Mouse (Mus musculus) forebrain, embryonic 13.5 days (tissue): ENCODE data around the gene Epas1. TPM values are rescaled to one million over a fixed set of nuclear protein-coding genes. Genes with fewer than 3 reads are reported as not detected.

Experiments used
- ATAC-seq: fragments of 200-750 bp; cut with Nextera tagmentation; 2 replicates; pipeline ENCODE4 v1.8.0; 2017
- H3K27ac ChIP-seq: fragments of 300-500 bp; sonication (generic); 2 replicates; pipeline ENCODE4 v1.5.1; 2015; ENCODE audit warnings: inconsistent platforms, mild to moderate bottlenecking, moderate library complexity
- H3K27me3 ChIP-seq: fragments of 300-500 bp; sonication (generic); 2 replicates; pipeline ENCODE4 v1.6.1; 2015; ENCODE audit warnings: mild to moderate bottlenecking, inconsistent platforms
- H3K36me3 ChIP-seq: fragments of 300-500 bp; sonication (generic); 2 replicates; pipeline ENCODE4 v1.6.1; 2015; ENCODE audit warnings: mild to moderate bottlenecking, inconsistent platforms; ENCODE audit not compliant: poor library complexity, severe bottlenecking
- H3K4me1 ChIP-seq: fragments of 300-500 bp; sonication (generic); 2 replicates; pipeline ENCODE4 v1.6.1; 2015; ENCODE audit warnings: inconsistent platforms
- H3K4me2 ChIP-seq: fragments of 300-500 bp; sonication (generic); 2 replicates; pipeline ENCODE4 v1.6.1; 2015; ENCODE audit warnings: inconsistent platforms, mild to moderate bottlenecking, moderate library complexity
- H3K4me3 ChIP-seq: fragments of 300-500 bp; sonication (generic); 2 replicates; pipeline ENCODE4 v1.5.1; 2015; ENCODE audit warnings: mild to moderate bottlenecking, inconsistent platforms
- H3K9ac ChIP-seq: fragments of 300-500 bp; sonication (generic); 2 replicates; pipeline ENCODE4 v1.6.1; 2015; ENCODE audit warnings: mild to moderate bottlenecking, inconsistent platforms
- H3K9me3 ChIP-seq: fragments of 300-500 bp; sonication (generic); replicated peaks from 2 replicates; pipeline ENCODE4 v1.6.1; 2016; ENCODE audit warnings: inconsistent platforms
- WGBS: fragments of 180-500 bp; shearing (Covaris S2); methylation state at CpG from one replicate; pipeline ENCODE4 v1.1.7; 2015; 5-methylcytosine and 5-hydroxymethylcytosine counted together
- polyA plus RNA-seq: library from polyadenylated mRNA; unstranded; fragments of >200 nt; fragmentation: Nextera tagmentation; extraction: Ambion mirVana; gene quantifications from 2 replicates; pipeline ENCODE4 v1.2.1, GENCODE M21; 2015

Epas1 gene
- polyA plus RNA-seq, 1 experiment from 2014 or later, result 3.5 TPM

GRCm38 (mm10) chr17:86825163-86825902 is 71.8 kb downstream of the Epas1 start:
- Histone ChIP-seq H3K27me3 (no peaks in the 10 kb centered on the region), H3K36me3 (no peaks in the 10 kb centered on the region), H3K4me2 (no peak overlapping the region), H3K27ac (no peak overlapping the region), H3K9me3 (no peaks in the 10 kb centered on the region), H3K4me1 (no peaks in the 10 kb centered on the region), H3K9ac (no peak overlapping the region), H3K4me3 (no peak overlapping the region)
- WGBS, result 90% methylated on average over 9 of the region's 9 CpGs
- no peak for ATAC-seq

DNA sequence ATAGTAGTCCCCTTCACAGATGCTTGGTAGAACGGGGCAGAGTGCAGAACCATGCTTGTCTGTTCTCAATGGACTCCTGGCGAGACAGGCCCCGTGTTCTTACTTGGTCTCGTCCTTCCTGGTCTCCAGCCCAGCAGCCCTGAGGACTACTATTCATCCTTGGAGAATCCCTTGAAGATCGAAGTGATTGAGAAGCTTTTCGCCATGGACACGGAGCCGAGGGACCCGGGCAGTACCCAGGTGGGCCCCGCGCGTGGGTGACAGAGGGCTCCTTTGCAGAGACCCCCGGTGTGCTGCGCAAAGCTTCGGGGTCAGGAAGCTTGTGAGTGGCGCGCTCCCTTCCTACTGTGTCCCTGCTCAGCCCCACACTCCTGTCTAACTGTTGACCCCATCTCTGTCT is 72.9 kb downstream of the Epas1 start:
- no peak for ATAC-seq
- H3K27me3 ChIP-seq, result no peaks in the 10 kb centered on the region
- no peak overlapping the region for H3K4me2 ChIP-seq
- H3K27ac ChIP-seq, result no peak overlapping the region
- WGBS, result 91% methylated on average over 17 of the region's 17 CpGs
- no peak overlapping the region for H3K9ac ChIP-seq
- no peaks in the 10 kb centered on the region for H3K9me3 ChIP-seq
- no peaks in the 10 kb centered on the region for H3K4me1 ChIP-seq
- no peak overlapping the region for H3K4me3 ChIP-seq
- H3K36me3 ChIP-seq, result no peaks in the 10 kb centered on the region

DNA sequence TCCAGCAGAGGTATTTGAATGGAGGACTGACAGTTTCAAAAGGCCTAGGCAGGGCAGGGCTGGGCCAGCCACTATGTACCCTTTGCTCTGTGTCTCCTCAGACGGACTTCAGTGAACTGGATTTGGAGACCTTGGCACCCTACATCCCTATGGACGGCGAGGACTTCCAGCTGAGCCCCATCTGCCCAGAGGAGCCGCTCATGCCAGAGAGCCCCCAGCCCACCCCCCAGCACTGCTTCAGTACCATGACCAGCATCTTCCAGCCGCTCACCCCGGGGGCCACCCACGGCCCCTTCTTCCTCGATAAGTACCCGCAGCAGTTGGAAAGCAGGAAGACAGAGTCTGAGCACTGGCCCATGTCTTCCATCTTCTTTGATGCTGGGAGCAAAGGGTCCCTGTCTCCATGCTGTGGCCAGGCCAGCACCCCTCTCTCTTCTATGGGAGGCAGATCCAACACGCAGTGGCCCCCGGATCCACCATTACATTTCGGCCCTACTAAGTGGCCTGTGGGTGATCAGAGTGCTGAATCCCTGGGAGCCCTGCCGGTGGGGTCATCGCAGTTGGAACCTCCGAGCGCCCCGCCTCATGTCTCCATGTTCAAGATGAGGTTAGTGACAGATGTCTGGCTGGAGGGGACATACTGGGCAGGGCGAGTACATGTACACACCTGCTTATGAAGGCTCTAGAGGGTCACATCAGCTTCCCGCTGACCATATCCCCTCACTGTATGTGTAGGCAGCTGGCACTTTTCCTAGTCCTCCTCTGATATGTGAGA is 74.1 kb downstream of the Epas1 start:
- ATAC-seq, result no peak

DNA sequence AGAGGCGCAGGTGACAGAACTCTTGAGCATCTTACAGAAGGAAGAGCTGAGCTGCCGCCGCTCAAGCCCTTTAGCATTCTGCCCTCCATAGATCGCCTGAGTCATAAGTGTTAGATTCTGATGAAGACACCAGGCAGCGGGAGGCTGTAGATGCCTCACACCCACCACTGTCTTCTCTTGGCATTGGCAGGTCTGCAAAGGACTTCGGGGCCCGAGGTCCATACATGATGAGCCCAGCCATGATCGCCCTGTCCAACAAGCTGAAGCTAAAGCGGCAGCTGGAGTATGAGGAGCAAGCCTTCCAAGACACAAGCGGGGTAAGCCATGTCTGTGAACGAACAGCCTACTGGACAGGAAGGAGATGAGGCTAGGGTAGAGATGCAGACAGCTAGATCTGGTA is 75.0 kb downstream of the Epas1 start:
- Histone ChIP-seq H3K9ac (no peak overlapping the region), H3K36me3 (no peaks in the 10 kb centered on the region), H3K27me3 (no peaks in the 10 kb centered on the region), H3K9me3 (no peaks in the 10 kb centered on the region), H3K27ac (no peak overlapping the region), H3K4me2 (no peak overlapping the region), H3K4me1 (no peaks in the 10 kb centered on the region), H3K4me3 (no peak overlapping the region)
- WGBS, result 95% methylated on average over 11 of the region's 11 CpGs
- ATAC-seq, result no peak

More for the DNA sequence above, 74.1 kb downstream of the Epas1 start:
- no peaks in the 10 kb centered on the region for H3K27me3 ChIP-seq
- no peaks in the 10 kb centered on the region for H3K36me3 ChIP-seq
- H3K9me3 ChIP-seq, result no peaks in the 10 kb centered on the region
- no peak overlapping the region for H3K4me3 ChIP-seq
- H3K4me1 ChIP-seq, result no peaks in the 10 kb centered on the region
- no peak overlapping the region for H3K4me2 ChIP-seq
- no peak overlapping the region for H3K27ac ChIP-seq
- no peak overlapping the region for H3K9ac ChIP-seq
- WGBS, result 94% methylated on average over 19 of the region's 19 CpGs

DNA sequence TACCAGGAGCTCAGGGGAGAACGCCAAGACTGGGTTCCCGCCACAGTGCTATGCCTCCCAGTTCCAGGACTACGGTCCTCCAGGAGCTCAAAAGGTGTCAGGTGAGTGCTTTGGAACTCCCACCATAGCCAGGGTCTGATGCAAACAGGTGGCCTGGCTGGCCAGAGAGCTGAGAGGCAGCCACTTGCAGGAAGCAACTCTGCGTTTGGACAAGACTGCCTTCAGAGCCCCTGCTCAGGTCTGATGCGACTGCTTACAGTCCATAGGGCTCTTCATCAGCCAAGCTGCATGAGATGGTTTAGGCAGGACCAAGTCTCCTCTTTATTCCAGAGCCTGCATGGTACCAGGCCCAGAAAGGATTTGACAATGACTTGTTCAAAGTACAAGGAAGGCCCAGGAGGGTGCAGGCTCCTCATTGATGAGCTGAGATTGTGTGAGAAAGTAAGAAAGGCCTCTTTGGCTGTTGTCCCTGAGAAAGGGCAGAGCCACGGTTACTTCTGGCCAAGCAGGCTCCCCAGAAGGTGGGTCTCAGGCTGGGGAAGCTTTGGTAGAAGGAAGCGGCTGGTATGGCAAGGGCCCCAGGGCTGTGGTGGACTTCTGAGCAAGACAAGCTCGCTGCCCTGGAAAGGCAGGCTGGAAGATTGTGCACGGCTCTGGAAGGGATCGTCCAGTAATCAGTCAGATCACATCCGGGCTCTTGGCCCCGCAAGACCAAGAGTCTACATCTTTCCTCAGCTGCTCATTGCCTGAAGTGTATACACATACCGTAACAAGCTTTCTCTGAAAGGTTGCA is 76.1 kb downstream of the Epas1 start:
- WGBS, result 92% methylated on average over 13 of the region's 13 CpGs
- no peaks in the 10 kb centered on the region for H3K4me1 ChIP-seq
- no peaks in the 10 kb centered on the region for H3K9me3 ChIP-seq
- H3K27ac ChIP-seq, result no peak overlapping the region
- H3K4me3 ChIP-seq, result no peak overlapping the region
- no peak overlapping the region for H3K9ac ChIP-seq
- no peaks in the 10 kb centered on the region for H3K36me3 ChIP-seq
- ATAC-seq, result no peak
- H3K27me3 ChIP-seq, result no peaks in the 10 kb centered on the region
- H3K4me2 ChIP-seq, result no peak overlapping the region

DNA sequence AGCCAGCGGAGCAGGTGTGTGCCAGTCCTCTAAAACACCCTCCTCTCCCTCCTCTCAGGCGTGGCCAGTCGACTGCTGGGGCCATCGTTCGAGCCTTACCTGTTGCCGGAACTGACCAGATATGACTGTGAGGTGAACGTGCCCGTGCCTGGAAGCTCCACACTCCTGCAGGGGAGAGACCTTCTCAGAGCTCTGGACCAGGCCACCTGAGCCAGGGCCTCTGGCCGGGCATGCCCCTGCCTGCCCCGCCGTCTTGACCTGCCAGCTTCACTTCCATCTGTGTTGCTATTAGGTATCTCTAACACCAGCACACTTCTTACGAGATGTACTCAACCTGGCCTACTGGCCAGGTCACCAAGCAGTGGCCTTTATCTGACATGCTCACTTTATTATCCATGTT is 77.4 kb downstream of the Epas1 start:
- Histone ChIP-seq H3K27ac (no peak overlapping the region), H3K4me3 (no peak overlapping the region), H3K4me1 (no peaks in the 10 kb centered on the region), H3K4me2 (no peak overlapping the region), H3K27me3 (no peaks in the 10 kb centered on the region), H3K36me3 (no peaks in the 10 kb centered on the region), H3K9me3 (no peaks in the 10 kb centered on the region), H3K9ac (no peak overlapping the region)
- 93% methylated on average over 12 of the region's 12 CpGs for WGBS
- ATAC-seq, result no peak

DNA sequence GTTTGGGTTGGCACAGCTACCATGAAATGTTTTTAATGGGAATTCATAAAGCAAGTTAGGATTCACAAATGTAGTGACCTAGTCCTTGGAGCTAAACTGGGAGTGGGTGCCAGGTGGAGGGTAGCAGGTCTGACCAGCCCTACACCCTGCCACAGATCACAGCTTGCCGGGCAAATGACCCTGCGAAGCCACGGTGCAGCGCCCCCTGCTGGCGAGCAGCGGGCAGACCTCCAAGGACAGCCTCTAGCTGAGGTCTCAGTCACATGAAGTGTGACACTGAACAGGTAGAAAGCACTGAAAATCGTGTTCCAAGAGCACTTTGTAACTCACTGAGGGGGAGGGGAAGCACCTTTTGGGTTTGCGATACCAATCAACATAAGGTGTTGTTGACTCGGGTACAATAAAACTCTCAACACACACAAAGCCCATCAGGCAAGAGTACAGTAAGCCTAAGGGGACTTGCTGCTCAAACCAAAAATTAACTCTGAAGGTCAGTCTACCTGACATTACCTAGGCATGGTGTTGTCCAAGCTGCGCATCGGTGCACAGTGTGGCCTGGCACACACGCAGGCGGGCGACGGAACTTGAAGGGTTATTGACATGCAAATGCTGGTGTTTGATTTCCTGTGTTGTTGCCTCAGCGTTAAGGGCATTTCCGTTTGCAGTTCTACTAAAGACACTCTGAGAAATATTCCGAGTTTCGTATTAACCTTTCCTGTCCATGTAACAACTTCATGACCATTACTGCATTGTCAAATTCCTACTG is 79.2 kb downstream of the Epas1 start:
- Histone ChIP-seq H3K27ac (no peak overlapping the region), H3K9me3 (no peaks in the 10 kb centered on the region), H3K9ac (no peak overlapping the region), H3K36me3 (no peaks in the 10 kb centered on the region), H3K4me1 (no peaks in the 10 kb centered on the region), H3K27me3 (no peaks in the 10 kb centered on the region), H3K4me2 (no peak overlapping the region), H3K4me3 (no peak overlapping the region)
- 68% methylated on average over 19 of the region's 19 CpGs for WGBS
- ATAC-seq, result no peak

DNA sequence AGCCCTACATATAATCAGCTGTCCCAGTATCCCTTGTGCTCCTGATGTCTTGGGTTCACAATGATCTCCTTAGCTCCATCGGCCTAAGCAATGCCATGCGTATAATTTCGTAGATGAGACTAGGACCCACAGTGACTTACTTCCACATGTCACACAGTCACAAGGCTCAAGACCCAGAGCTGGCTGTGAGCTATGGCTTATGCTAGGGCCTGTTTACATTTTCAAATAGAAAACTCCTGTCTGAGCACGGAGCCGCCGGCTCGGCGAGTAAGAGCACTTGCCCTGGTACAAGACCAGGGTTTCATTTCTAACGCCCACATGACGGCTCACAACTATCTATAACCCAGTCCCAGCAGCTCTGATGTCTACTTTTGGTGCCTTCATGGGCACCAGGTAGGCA is 80.4 kb downstream of the Epas1 start:
- Histone ChIP-seq H3K27me3 (no peaks in the 10 kb centered on the region), H3K4me3 (no peak overlapping the region), H3K27ac (no peak overlapping the region), H3K9me3 (no peaks in the 10 kb centered on the region), H3K9ac (no peak overlapping the region), H3K4me2 (no peak overlapping the region), H3K36me3 (no peaks in the 10 kb centered on the region), H3K4me1 (no peaks in the 10 kb centered on the region)
- no peak for ATAC-seq
- 93% methylated on average over 10 of the region's 10 CpGs for WGBS

- H3K27ac ChIP-seq, result no peak overlapping the region
- no peak overlapping the region for H3K9ac ChIP-seq
- no peak overlapping the region for H3K4me3 ChIP-seq
- no peak overlapping the region for H3K4me2 ChIP-seq
- no peaks in the 10 kb centered on the region for H3K9me3 ChIP-seq
- no peaks in the 10 kb centered on the region for H3K4me1 ChIP-seq
- H3K27me3 ChIP-seq, result no peaks in the 10 kb centered on the region
- 42% methylated on average over 5 of the region's 5 CpGs for WGBS
- H3K36me3 ChIP-seq, result no peaks in the 10 kb centered on the region
- ATAC-seq, result no peak
Measured at GRCm38 (mm10) chr17:86839308-86839707, 85.8 kb downstream of the Epas1 start.

DNA sequence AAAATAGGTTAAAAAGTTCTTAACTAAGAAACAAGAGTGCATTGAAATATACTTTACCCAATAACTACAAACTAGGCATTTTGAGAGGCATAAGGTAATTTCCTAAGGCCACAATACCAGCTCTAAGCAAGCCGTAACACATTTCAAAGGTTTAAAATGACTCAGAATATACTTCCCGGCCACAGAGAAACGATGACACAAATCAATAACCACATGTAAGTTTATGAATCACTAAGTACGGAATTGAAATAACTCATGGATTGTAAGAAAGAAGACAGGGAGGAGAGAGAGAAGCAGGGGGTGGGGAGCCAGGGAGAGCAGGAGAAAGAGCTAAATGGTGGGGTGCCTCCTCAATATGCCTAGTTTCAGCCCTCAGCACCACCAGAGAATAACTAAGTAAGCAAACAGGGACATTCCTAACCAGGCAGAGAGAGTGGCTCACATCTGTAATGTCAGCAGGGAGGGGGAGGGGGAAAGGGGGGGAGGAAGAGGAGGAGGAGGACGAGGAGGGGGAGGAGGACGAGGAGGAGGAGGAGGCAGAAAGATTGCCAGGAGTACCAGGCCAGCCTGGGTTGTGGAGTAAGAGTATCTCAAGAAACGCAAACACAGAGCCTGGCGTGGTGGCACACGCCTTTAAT is 97.3 kb downstream of the Epas1 start:
- Histone ChIP-seq H3K4me2 (no peak overlapping the region), H3K9me3 (no peaks in the 10 kb centered on the region), H3K9ac (no peak overlapping the region), H3K27ac (no peak overlapping the region), H3K27me3 (no peaks in the 10 kb centered on the region), H3K4me1 (no peaks in the 10 kb centered on the region), H3K4me3 (no peak overlapping the region), H3K36me3 (no peaks in the 10 kb centered on the region)
- ATAC-seq, result no peak
- 76% methylated on average over 9 of the region's 9 CpGs for whole genome bisulfite sequencing

- Histone ChIP-seq H3K4me2 (no peak overlapping the region), H3K27ac (no peak overlapping the region), H3K4me3 (no peak overlapping the region), H3K4me1 (no peaks in the 10 kb centered on the region), H3K9ac (no peak overlapping the region), H3K27me3 (no peaks in the 10 kb centered on the region), H3K36me3 (no peaks in the 10 kb centered on the region), H3K9me3 (no peaks in the 10 kb centered on the region)
- no peak for ATAC-seq
- 76% methylated on average over 2 of the region's 2 CpGs for WGBS
Measured at GRCm38 (mm10) chr17:86851782-86852181, 98.3 kb downstream of the Epas1 start.
